Mouse (Mus musculus): ENCODE measurements at regions not wholly inside any gene's neighbourhood (a gene's known extent, or its start where the extent isn't known, plus 50 kb on each side); places are given as distances from the start of the nearest gene placed in this dataset.

- TF ChIP-seq CTCF (IDR thresholded peaks at IDR 0.05; ENCODE audit: extremely low read depth, insufficient read depth, low read length) = no peak
- no peak for TF ChIP-seq POLR2A (IDR thresholded peaks at IDR 0.05; ENCODE audit: extremely low read depth, insufficient read depth, low read length)
Measured at GRCm38 (mm10) chr6:143293648-143294047, 126.6 kb downstream of the Etnk1 start.

Data from cortical plate, adult 2 months (tissue).